Mouse (Mus musculus) liver, adult (tissue): ENCODE measurements around the gene Zfp385a.

Experiments
- GATA4 ChIP-seq: IDR thresholded peaks from 2 replicates; pipeline ENCODE4 v1.6.1; 2014; ENCODE audit warnings: mild to moderate bottlenecking, low read length; ENCODE audit not compliant: insufficient replicate concordance

Gene Zfp385a

GRCm38 (mm10) chr15:103354690-103355089, 14.8 kb upstream of the Zfp385a start:
- no peak for TF ChIP-seq GATA4

- no peak for TF ChIP-seq GATA4
Observed at GRCm38 (mm10) chr15:103353511-103354256, 13.8 kb upstream of the Zfp385a start.

GRCm38 (mm10) chr15:103352856-103353255, 13.0 kb upstream of the Zfp385a start:
- no peak for TF ChIP-seq GATA4

GRCm38 (mm10) chr15:103347275-103347684, 7.4 kb upstream of the Zfp385a start:
- TF ChIP-seq GATA4: no peak

GRCm38 (mm10) chr15:103345789-103346188, 5.9 kb upstream of the Zfp385a start:
- TF ChIP-seq GATA4: no peak

- TF ChIP-seq GATA4: no peak
Observed at GRCm38 (mm10) chr15:103343556-103343955, 3.7 kb upstream of the Zfp385a start.

DNA sequence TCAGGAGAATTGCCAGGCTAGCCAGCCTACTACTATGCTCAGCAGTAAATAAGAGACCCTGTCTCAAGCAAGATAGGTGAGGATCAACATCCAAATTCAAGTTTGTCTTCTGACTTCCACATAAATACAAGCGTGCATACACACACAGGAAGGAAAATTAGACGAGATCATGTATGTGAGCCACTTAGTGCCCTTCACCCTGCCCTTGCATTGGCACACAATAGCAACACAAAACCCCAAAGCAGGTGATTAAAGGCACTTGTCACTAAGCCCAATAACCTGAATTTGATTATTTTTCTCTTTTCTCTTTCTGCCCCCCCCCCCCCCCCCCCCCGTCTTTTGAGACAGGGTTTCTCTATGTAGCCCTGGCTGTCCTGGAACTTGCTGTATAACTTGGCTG, 3.1 kb upstream of the Zfp385a start:
- no peak for TF ChIP-seq GATA4

DNA sequence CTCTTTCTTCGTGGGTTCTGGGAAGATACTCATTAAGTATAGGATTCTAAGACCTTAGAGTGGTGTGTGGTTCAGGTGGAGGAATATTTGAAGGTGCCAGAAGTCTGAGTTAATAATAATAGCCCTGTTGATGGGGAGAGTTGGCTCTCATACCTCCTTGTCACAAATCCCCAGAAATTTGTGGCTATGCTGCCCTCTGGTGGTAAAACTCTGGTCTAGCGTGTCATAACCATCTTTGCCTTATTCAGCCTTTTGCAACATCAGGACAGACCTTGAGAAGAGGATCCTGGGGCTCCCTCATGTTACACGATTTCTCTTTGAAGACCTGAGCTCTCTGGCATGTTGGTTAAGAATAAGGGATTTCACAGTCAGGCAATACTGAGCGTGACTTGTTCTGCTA, 2.5 kb upstream of the Zfp385a start:
- TF ChIP-seq GATA4: no peak

DNA sequence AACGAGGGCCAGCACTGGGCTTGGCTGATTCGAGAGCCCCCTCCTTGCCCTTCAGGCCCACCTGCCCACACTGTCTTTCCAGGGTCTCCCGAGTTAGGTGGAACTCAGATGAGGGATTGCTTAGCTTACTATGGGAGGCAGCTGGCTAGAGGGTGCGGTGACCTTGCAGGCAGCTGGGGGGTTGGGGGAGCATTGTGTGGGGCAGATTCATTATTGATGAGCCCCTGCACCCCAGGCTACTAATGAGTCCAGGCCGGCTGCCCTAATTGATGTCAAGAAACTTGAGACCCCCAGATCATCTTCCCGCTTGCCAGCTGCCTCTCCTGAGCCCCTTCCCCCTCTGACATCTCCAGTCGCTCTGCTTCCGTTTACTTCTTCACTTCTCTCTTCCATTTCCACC, 1.7 kb upstream of the Zfp385a start:
- TF ChIP-seq GATA4: no peak

DNA sequence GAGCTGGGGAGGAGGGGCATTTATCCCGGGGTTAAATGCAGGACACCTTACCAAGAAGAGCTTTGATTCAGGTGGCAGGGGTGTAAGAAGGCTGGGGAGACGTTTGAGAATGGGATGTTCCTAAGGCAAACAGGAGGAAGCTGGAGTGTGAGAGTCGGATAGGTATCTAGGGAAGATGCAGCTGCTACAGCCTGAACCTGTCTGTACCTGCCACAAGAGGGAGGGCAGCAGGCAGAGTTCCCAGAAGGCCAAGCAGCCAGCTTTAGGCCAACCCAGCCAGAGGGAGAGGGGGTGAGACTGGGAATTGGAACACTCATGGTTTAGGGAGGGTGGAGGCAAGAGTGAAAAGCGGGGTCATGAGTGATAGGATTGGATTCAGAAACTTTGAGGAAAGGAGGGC, 893 bp upstream of the Zfp385a start:
- TF ChIP-seq GATA4: no peak

DNA sequence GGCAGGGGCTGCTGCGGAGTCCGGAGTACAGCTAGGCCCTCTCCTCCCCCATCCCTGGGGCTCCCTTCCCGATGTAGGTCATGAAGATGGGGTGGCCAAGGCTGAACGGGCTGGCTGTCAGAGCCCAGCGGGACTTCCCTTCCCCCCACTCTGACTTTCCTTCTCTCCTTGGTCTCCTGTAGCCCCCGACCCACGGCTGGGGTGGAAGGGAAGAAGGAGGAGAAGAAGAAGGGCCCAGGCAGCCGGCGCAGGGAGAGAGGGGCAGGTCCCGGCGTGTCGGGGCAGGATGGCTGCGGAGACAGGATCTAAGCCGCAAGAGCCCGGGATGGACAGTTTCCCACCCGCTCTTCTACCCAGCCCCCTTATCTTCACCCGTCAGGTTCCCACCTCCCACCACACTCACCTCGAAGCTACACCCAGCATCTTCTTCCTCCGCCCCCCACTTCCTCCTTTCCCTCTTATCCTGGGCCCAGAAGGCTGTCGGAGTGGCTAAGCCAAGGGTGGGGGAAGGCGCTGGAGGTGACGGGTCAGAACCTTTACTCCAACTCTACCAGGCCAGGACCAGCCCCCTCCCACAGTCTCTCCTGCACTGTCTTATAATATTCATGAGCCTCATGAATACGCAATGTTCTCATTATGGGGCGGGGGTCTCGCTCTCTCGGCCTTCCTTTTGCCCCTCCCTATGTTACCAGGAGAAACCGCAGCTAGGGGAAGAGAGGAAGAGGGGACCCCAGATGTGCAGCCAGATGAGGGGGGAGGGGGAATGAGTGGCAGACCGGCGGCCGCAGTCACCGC, 530 bp downstream of the Zfp385a start:
- TF ChIP-seq GATA4: no peak

DNA sequence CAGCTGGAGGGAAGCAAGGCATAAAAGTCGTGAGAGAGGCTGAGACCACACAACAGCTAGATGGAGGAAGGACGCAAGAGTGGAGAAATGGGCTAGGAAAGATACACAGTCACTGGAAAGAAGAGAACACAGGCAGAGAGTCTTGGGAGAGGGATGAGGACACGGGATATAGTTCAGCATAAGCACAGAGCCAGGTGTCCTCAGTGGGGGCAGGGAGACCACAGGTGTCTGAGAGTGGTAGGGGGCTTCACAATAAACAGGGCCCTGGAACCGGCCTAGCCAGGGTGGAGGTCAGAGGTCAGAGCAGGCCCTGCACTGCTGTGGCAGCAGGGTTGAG, 1.1 kb downstream of the Zfp385a start:
- no peak for TF ChIP-seq GATA4

GRCm38 (mm10) chr15:103336996-103337667, 2.8 kb downstream of the Zfp385a start:
- TF ChIP-seq GATA4: no peak

DNA sequence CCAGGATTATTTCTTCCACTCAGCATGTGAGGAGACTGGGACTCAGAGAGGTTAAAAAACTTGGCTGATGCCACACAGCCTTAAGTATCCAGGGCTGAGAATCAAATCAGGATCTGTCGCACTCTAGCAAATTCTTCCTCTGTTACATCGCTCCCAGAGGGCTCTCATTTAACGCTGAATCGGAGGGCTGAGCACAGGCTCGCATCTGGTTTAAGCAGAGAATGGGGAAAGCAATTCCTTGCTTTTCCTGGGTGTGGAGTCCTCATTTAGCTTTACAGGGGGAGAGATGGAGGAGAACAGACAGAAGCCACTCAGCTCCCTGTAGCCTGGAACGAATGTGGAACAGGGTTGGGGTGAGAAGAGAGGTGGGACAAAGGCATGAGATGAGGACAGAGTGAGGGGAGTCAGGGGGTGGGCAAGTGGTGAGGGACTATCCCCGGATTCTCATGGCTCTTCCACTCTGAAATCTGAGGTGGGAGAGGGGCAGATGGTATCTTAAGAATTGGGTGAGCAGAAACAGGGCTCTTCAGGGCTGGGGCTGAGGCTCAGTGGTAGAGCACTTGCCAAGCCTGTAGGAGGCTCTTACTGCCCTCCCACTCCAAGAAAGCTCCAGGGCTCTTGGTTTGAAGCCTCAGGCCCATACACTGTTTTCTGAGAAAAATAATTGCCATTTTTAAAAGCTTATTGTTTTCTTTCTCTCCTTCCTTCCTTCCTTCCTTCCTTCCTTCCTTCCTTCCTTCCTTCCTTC, 4.2 kb downstream of the Zfp385a start:
- no peak for TF ChIP-seq GATA4

GRCm38 (mm10) chr15:103335040-103335439, 4.9 kb downstream of the Zfp385a start:
- no peak for TF ChIP-seq GATA4
